In genomic region chr10:38380388-38380787, GRCm38 (mm10) we compare ENCODE assay signal across 20 mouse cellular contexts.
A peak's percentile ranks its signal among the peaks of the same experiment; 100 is the strongest.
DNase-seq lines count a peak whose midpoint lies in the region; ATAC-seq and TF ChIP-seq lines count a peak whose summit lies in the region.
"Had no signal": no experiment of that assay in that cellular context is flagged by ENCODE, and none has a peak within 500 bp of the region (broad histone marks: within the 10 kb centered on the region; RNA-seq: fewer than 3 reads in every experiment).

No protein-coding gene starts in this region.

- no peaks in the 10 kb centered on the region for H3K36me3 ChIP-seq in forebrain, embryonic 14.5 days (ENCODE audit: control insufficient read depth, insufficient read depth, low read length)
- no peaks in the 10 kb centered on the region for H3K36me3 ChIP-seq in forebrain, embryonic 12.5 days (replicated peaks)
- no peaks in the 10 kb centered on the region for H3K36me3 ChIP-seq in hindbrain, postnatal 0 days (ENCODE audit: insufficient read depth, low read length)
- H3K36me3 ChIP-seq in hindbrain, embryonic 13.5 days, result no peaks in the 10 kb centered on the region
- no peaks in the 10 kb centered on the region for H3K36me3 ChIP-seq in lung, postnatal 0 days (ENCODE audit: insufficient read depth, low read length)
- H3K36me3 ChIP-seq: embryonic facial prominence, embryonic 15.5 days; liver, embryonic 13.5 days; neural tube, embryonic 12.5 days; stomach, embryonic 15.5 days had no signal

- no peaks in the 10 kb centered on the region for H3K9me3 ChIP-seq in forebrain, embryonic 14.5 days (replicated peaks; ENCODE audit: control insufficient read depth, low read length)
- H3K9me3 ChIP-seq in forebrain, embryonic 12.5 days, result no peaks in the 10 kb centered on the region
- H3K9me3 ChIP-seq in hindbrain, postnatal 0 days (ENCODE audit: low read length), result no peaks in the 10 kb centered on the region
- H3K9me3 ChIP-seq in hindbrain, embryonic 13.5 days, result no peaks in the 10 kb centered on the region
- no peaks in the 10 kb centered on the region for H3K9me3 ChIP-seq in lung, postnatal 0 days (ENCODE audit: low read length)
- H3K9me3 ChIP-seq: embryonic facial prominence, embryonic 15.5 days; liver, embryonic 13.5 days; neural tube, embryonic 12.5 days; stomach, embryonic 15.5 days had no signal

- DNase-seq in forebrain, embryonic 14.5 days (ENCODE audit: low spot score), result peak; percentile 54
- DNase-seq in hindbrain, postnatal 0 days (ENCODE audit: low spot score), result peak; percentile 79
- peak; percentile 6 to 17 for DNase-seq in lung, postnatal 4 days
- DNase-seq in lung, postnatal 0 days (ENCODE audit: low spot score), result no peak
- peak; percentile 22 for DNase-seq in NIH3T3 (ENCODE audit: low read depth)
- DNase-seq: adrenal gland, postnatal 14 days; cerebellum, adult 8-10 months; gastrocnemius, adult 2 months; kidney, adult 18-20 months; kidney, postnatal 4 days; liver, embryonic 13.5 days; thymus, adult 2 months; thymus, postnatal 4 days had no signal

- H3K4me2 ChIP-seq in forebrain, embryonic 14.5 days (ENCODE audit: low read length), result no peak overlapping the region
- no peak overlapping the region for H3K4me2 ChIP-seq in forebrain, embryonic 12.5 days
- H3K4me2 ChIP-seq in hindbrain, postnatal 0 days (ENCODE audit: low read depth, low read length), result no peak overlapping the region
- H3K4me2 ChIP-seq in hindbrain, embryonic 13.5 days, result no peak overlapping the region
- H3K4me2 ChIP-seq in lung, postnatal 0 days (replicated peaks; ENCODE audit: low read depth, low read length), result no peak overlapping the region
- H3K4me2 ChIP-seq: embryonic facial prominence, embryonic 15.5 days; liver, embryonic 13.5 days; neural tube, embryonic 12.5 days; stomach, embryonic 15.5 days had no signal

- WGBS in forebrain, embryonic 14.5 days, result 69% methylated on average over 2 of the region's 2 CpGs
- 73% methylated on average over 2 of the region's 2 CpGs for WGBS in forebrain, embryonic 12.5 days
- WGBS in hindbrain, postnatal 0 days, result 44% methylated on average over 2 of the region's 2 CpGs
- 84% methylated on average over 2 of the region's 2 CpGs for WGBS in hindbrain, embryonic 13.5 days
- 40% methylated on average over 2 of the region's 2 CpGs for WGBS in lung, postnatal 0 days

- TF ChIP-seq EP300 in lung, postnatal 0 days (IDR thresholded peaks at IDR 0.05), result no peak

- no peak overlapping the region for H3K27ac ChIP-seq in forebrain, embryonic 14.5 days (ENCODE audit: low read depth, low read length)
- H3K27ac ChIP-seq in forebrain, embryonic 12.5 days, result no peak overlapping the region
- H3K27ac ChIP-seq in hindbrain, postnatal 0 days, result 0 out of 2 replicates have a peak overlapping the region, but pooled peaks have one; percentile 32
- H3K27ac ChIP-seq in hindbrain, embryonic 13.5 days, result no peak overlapping the region
- no peak overlapping the region for H3K27ac ChIP-seq in lung, postnatal 0 days (ENCODE audit: low read length)
- H3K27ac ChIP-seq: embryonic facial prominence, embryonic 15.5 days; gastrocnemius, adult 2 months; liver, embryonic 13.5 days; macrophage; neural tube, embryonic 12.5 days; stomach, embryonic 15.5 days had no signal

- H3K4me1 ChIP-seq in forebrain, embryonic 14.5 days (ENCODE audit: control insufficient read depth, insufficient read depth, low read length), result 0 out of 2 replicates have a peak, but pooled peaks cover 2% of the 10 kb centered on the region
- no peaks in the 10 kb centered on the region for H3K4me1 ChIP-seq in forebrain, embryonic 12.5 days
- H3K4me1 ChIP-seq in hindbrain, postnatal 0 days (ENCODE audit: insufficient read depth, low read length), result no peaks in the 10 kb centered on the region
- no peaks in the 10 kb centered on the region for H3K4me1 ChIP-seq in hindbrain, embryonic 13.5 days (replicated peaks)
- H3K4me1 ChIP-seq in lung, postnatal 0 days (ENCODE audit: insufficient read depth, low read depth, low read length), result no peaks in the 10 kb centered on the region
- H3K4me1 ChIP-seq: embryonic facial prominence, embryonic 15.5 days; liver, embryonic 13.5 days; neural tube, embryonic 12.5 days; stomach, embryonic 15.5 days had no signal

- TF ChIP-seq CTCF in hindbrain, postnatal 0 days (IDR thresholded peaks at IDR 0.05; ENCODE audit: low read depth), result no peak
- no peak for TF ChIP-seq CTCF in lung, postnatal 0 days (IDR thresholded peaks at IDR 0.05)

- no peak overlapping the region for H3K9ac ChIP-seq in forebrain, embryonic 14.5 days (ENCODE audit: low read length)
- no peak overlapping the region for H3K9ac ChIP-seq in forebrain, embryonic 12.5 days
- no peak overlapping the region for H3K9ac ChIP-seq in hindbrain, postnatal 0 days (replicated peaks; ENCODE audit: low read length)
- no peak overlapping the region for H3K9ac ChIP-seq in hindbrain, embryonic 13.5 days
- H3K9ac ChIP-seq in lung, postnatal 0 days (replicated peaks; ENCODE audit: low read depth), result no peak overlapping the region
- H3K9ac ChIP-seq: embryonic facial prominence, embryonic 15.5 days; liver, embryonic 13.5 days; neural tube, embryonic 12.5 days; stomach, embryonic 15.5 days had no signal

- no peak for ATAC-seq in forebrain, embryonic 14.5 days
- no peak for ATAC-seq in forebrain, embryonic 12.5 days (ENCODE audit: low FRiP score)
- no peak; the same call in 1 of the 2 replicates for ATAC-seq in hindbrain, postnatal 0 days
- no peak for ATAC-seq in hindbrain, embryonic 13.5 days (ENCODE audit: low FRiP score)
- ATAC-seq in lung, postnatal 0 days, result no peak
- ATAC-seq: inflammation-experienced regulatory T-cells, adult 6 months had no signal

- H3K27me3 ChIP-seq in forebrain, embryonic 14.5 days (replicated peaks; ENCODE audit: control insufficient read depth, insufficient read depth, low read length), result no peaks in the 10 kb centered on the region
- no peaks in the 10 kb centered on the region for H3K27me3 ChIP-seq in forebrain, embryonic 12.5 days
- no peaks in the 10 kb centered on the region for H3K27me3 ChIP-seq in hindbrain, postnatal 0 days (ENCODE audit: insufficient read depth, low read length)
- no peaks in the 10 kb centered on the region for H3K27me3 ChIP-seq in hindbrain, embryonic 13.5 days
- no peaks in the 10 kb centered on the region for H3K27me3 ChIP-seq in lung, postnatal 0 days (replicated peaks; ENCODE audit: insufficient read depth, low read length)
- H3K27me3 ChIP-seq: embryonic facial prominence, embryonic 15.5 days; liver, embryonic 13.5 days; neural tube, embryonic 12.5 days; stomach, embryonic 15.5 days had no signal

- H3K4me3 ChIP-seq in forebrain, embryonic 14.5 days (ENCODE audit: low read depth, low read length), result no peak overlapping the region
- H3K4me3 ChIP-seq in forebrain, embryonic 12.5 days (replicated peaks), result no peak overlapping the region
- no peak overlapping the region for H3K4me3 ChIP-seq in hindbrain, postnatal 0 days (ENCODE audit: low read length)
- H3K4me3 ChIP-seq in hindbrain, embryonic 13.5 days, result no peak overlapping the region
- no peak overlapping the region for H3K4me3 ChIP-seq in lung, postnatal 0 days (ENCODE audit: low read depth, low read length)
- H3K4me3 ChIP-seq: embryonic facial prominence, embryonic 15.5 days; gastrocnemius, adult 2 months; liver, embryonic 13.5 days; neural tube, embryonic 12.5 days; stomach, embryonic 15.5 days had no signal
